Mouse (Mus musculus) testis, adult 2 months (tissue): ENCODE data around the gene Usp20.

Source experiments
- CTCF ChIP-seq: fragments of 200-500 bp; IDR thresholded peaks from 2 replicates; pipeline ENCODE4 v1.5.1; 2012; ENCODE audit warnings: low read depth, mild to moderate bottlenecking, inconsistent platforms, low read length, moderate library complexity; ENCODE audit not compliant: control insufficient read depth, insufficient read depth, insufficient replicate concordance
- POLR2A ChIP-seq: fragments of 200-500 bp; IDR thresholded peaks from 2 replicates; pipeline ENCODE4 v1.6.1; 2012; ENCODE audit warnings: low read depth, mild to moderate bottlenecking, inconsistent platforms, low read length, moderate library complexity; ENCODE audit not compliant: control insufficient read depth

DNA sequence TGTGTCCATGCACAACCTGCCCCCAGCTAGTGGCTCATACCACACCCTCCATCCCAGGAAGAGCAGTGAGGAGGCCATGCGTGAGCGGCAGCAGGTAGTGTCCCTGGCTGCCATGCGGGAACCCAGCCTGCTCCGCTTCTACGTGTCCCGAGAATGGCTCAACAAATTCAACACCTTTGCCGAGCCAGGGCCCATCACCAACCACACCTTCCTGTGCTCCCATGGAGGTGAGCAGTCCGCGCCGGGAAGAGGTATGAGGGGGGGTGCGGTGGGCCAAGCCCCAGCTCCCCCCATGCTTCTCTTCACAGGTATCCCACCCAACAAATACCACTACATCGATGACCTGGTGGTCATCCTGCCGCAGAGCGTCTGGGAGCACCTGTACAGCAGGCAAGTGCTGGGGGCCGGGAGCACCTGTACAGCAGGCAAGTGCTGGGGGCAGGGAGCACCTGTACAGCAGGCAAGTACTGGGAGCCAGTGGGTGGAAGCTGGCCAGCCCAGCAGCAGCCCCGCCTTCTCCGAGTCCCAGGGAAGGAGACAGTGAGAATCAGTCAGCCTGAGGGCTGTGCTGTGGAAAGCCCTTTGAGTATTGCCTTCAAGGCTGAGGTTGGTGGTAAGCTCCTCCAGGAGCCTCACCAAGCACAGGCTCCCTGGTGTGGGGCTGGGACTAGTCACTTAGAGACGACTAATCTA, 35.7 kb downstream of the Usp20 start:
- TF ChIP-seq POLR2A, result no peak
- TF ChIP-seq CTCF, result no peak
